Mouse (Mus musculus): ENCODE results near the gene Pard3b. TPM values are rescaled to one million over a fixed set of nuclear protein-coding genes. Genes with fewer than 3 reads are reported as not detected.

The Pard3b gene
- polyA plus RNA-seq, 2 experiments from 2014 or later = 0.08 to 0.22 TPM

- ATAC-seq = no peak
Measured at GRCm38 (mm10) chr1:62405061-62405460, 766.4 kb downstream of the Pard3b start.

- no peak for ATAC-seq
Measured at GRCm38 (mm10) chr1:62411368-62411767, 772.7 kb downstream of the Pard3b start.

- no peak for ATAC-seq
Measured at GRCm38 (mm10) chr1:62412019-62412418, 773.4 kb downstream of the Pard3b start.

GRCm38 (mm10) chr1:62412988-62413387 lies 774.4 kb downstream of the Pard3b start:
- ATAC-seq = no peak

- no peak for ATAC-seq
Measured at GRCm38 (mm10) chr1:62414521-62414920, 775.9 kb downstream of the Pard3b start.

GRCm38 (mm10) chr1:62416627-62417374 lies 778.2 kb downstream of the Pard3b start:
- no peak for ATAC-seq

GRCm38 (mm10) chr1:62422896-62423650 lies 784.4 kb downstream of the Pard3b start:
- ATAC-seq = no peak

GRCm38 (mm10) chr1:62425369-62425768 lies 786.7 kb downstream of the Pard3b start:
- no peak for ATAC-seq

GRCm38 (mm10) chr1:62428736-62429135 lies 790.1 kb downstream of the Pard3b start:
- ATAC-seq = no peak

- no peak for ATAC-seq
Measured at GRCm38 (mm10) chr1:62429333-62430182, 790.9 kb downstream of the Pard3b start.

GRCm38 (mm10) chr1:62431054-62431453 lies 792.4 kb downstream of the Pard3b start:
- ATAC-seq = no peak

GRCm38 (mm10) chr1:62433891-62434290 lies 795.3 kb downstream of the Pard3b start:
- ATAC-seq = no peak

- no peak for ATAC-seq
Measured at GRCm38 (mm10) chr1:62435844-62436243, 797.2 kb downstream of the Pard3b start.

GRCm38 (mm10) chr1:62436304-62436703 lies 797.7 kb downstream of the Pard3b start:
- no peak for ATAC-seq

- no peak for ATAC-seq
Measured at GRCm38 (mm10) chr1:62437493-62437892, 798.9 kb downstream of the Pard3b start.

- ATAC-seq = no peak
Measured at GRCm38 (mm10) chr1:62444406-62444805, 805.8 kb downstream of the Pard3b start.

- ATAC-seq = no peak
Measured at GRCm38 (mm10) chr1:62446818-62447217, 808.2 kb downstream of the Pard3b start.

GRCm38 (mm10) chr1:62449193-62449875 lies 810.7 kb downstream of the Pard3b start:
- ATAC-seq = no peak

GRCm38 (mm10) chr1:62465536-62465935 lies 826.9 kb downstream of the Pard3b start:
- ATAC-seq = no peak

GRCm38 (mm10) chr1:62466544-62466943 lies 827.9 kb downstream of the Pard3b start:
- ATAC-seq = no peak

GRCm38 (mm10) chr1:62483059-62483458 lies 844.4 kb downstream of the Pard3b start:
- ATAC-seq = no peak

- ATAC-seq = no peak
Measured at GRCm38 (mm10) chr1:62488871-62489270, 850.2 kb downstream of the Pard3b start.

Measured in CD4-positive, CD25-positive, alpha-beta regulatory T cell, adult 4 months (primary cell).